Comparison of ENCODE assay signal across 8 mouse cellular contexts in the genomic region with DNA sequence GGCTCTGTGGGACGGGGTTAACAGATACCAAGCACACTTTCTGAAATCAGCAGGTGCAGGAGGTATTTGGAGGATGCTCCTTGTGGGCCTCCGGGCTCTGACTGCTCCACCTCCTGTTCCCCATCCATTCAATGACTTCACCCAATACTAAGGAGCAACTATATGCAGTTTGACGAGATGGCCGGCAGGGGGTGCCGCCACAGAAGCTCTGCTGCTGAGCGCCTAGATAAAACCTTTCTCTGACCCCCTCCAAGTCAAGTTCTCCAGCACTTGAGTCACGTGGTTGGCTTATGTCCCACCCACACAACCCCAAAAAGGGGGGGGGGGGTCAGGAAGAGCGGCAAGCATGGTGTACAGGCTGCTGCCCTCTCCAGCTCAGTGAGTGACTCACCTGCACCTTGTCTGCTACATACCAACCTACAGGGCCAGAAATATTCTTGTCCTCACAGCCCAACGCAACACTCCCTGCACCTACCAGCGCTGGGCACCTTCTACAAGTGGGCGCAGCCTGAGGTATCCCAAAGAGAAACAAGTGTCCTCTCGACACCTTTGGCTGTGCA. TPM values are rescaled to one million over a fixed set of nuclear protein-coding genes. Genes with fewer than 3 reads are reported as not detected.
DNase-seq lines count a peak whose midpoint lies in the region; ATAC-seq lines count a peak whose summit lies in the region.

No protein-coding gene starts in this region.

- H3K4me2 ChIP-seq in heart, embryonic 12.5 days, result no peak overlapping the region

- no peak overlapping the region for H3K9ac ChIP-seq in heart, embryonic 12.5 days

- H3K4me1 ChIP-seq in heart, embryonic 12.5 days (replicated peaks), result peaks cover 13% of the 10 kb centered on the region

- DNase-seq in heart, adult 18-20 months, result peak; percentile 8 to 26
- DNase-seq in right cerebral cortex, postnatal 4 days, result peak; percentile 39
- no peak for DNase-seq in right cerebral cortex, adult 2 months (ENCODE audit: low spot score in 2 of 2)
- peak; percentile 80 to 86 for DNase-seq in cerebellum, postnatal 14 days
- peak; percentile 59 to 76 for DNase-seq in kidney, postnatal 4 days
- DNase-seq in splenic B cell, adult 2 months (ENCODE audit: low read depth, low spot score), result peak; percentile 11
- DNase-seq in yolk sac, embryonic 10.5 days (ENCODE audit: low spot score), result no peak

- H3K36me3 ChIP-seq in heart, embryonic 12.5 days, result no peaks in the 10 kb centered on the region
- H3K36me3 ChIP-seq in splenic B cell, adult 2 months (ENCODE audit: control insufficient read depth, insufficient read depth, low read length, poor library complexity, severe bottlenecking), result no peaks in the 10 kb centered on the region

- H3K27ac ChIP-seq in heart, embryonic 12.5 days (ENCODE audit: poor library complexity, severe bottlenecking), result no peak overlapping the region

- 28% methylated on average over 12 of the region's 12 CpGs for WGBS in heart, embryonic 12.5 days

- no peak for ATAC-seq in heart, embryonic 12.5 days (ENCODE audit: insufficient number of reproducible peaks, low FRiP score)

- no peaks in the 10 kb centered on the region; the same call in 1 of the 2 replicates for H3K27me3 ChIP-seq in heart, embryonic 12.5 days (replicated peaks)
- H3K27me3 ChIP-seq in splenic B cell, adult 2 months (ENCODE audit: control insufficient read depth, insufficient read depth, low read length, poor library complexity, severe bottlenecking), result no peaks in the 10 kb centered on the region

- peaks cover 4% of the 10 kb centered on the region; the same call in 1 of the 2 replicates for H3K9me3 ChIP-seq in heart, embryonic 12.5 days (replicated peaks)

- no peak overlapping the region for H3K4me3 ChIP-seq in heart, embryonic 12.5 days

RNA-seq across cellular contexts. Expression of gene Pgbd5, which starts 40.5 kb away (rescaled TPM):
- under 1 TPM; 0.49 to 0.72 TPM for total RNA-seq in heart, adult 18-20 months (2021)
- polyA plus RNA-seq in heart, embryonic 12.5 days (2016; fragmentation: Nextera tagmentation; extraction: Ambion mirVana), result 2.5 and 2.6 TPM in 2 replicates

Comparison
In these comparisons a context has a peak if more than half of its experiments do, and no peak if none do; other contexts are left out.
1. DNase-seq: peak in heart, adult 18-20 months (2 of 2), right cerebral cortex, postnatal 4 days (single experiment), cerebellum, postnatal 14 days (2 of 2), kidney, postnatal 4 days (2 of 2) and splenic B cell, adult 2 months (single experiment); none in right cerebral cortex, adult 2 months (0 of 2) and yolk sac, embryonic 10.5 days (single experiment).